Mouse (Mus musculus): ENCODE data around the gene Fam107a.

DNA sequence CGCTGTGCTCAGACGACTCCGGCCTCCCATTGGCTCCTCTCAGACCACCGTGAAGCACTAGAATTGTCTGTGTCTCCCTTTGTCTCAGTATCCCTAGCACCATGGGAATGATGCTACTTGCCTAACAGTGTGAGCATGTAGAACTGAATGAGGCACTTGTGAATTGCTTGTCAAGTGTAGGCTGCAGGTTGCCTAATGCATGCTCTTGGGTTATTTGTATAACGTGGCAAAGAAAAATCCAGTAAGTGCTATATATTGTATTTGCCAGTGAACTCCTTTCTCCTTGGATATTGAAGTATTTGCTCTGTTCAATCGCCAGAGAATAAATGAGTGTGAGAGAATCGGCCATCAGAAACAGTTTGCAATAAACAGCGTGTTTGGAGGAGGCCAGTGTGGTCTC lies 70.9 kb downstream of the Fam107a start:
- TF ChIP-seq MAFK (IDR thresholded peaks at IDR 0.05; ENCODE audit: borderline replicate concordance, low read depth, low read length) = no peak
- no peak for TF ChIP-seq ETS1 (IDR thresholded peaks at IDR 0.05; ENCODE audit: low read depth, low read length)
- no peak for TF ChIP-seq UBTF (IDR thresholded peaks at IDR 0.05; ENCODE audit: borderline replicate concordance, insufficient read depth, low read depth, low read length)
- TF ChIP-seq USF2 (IDR thresholded peaks at IDR 0.05; ENCODE audit: borderline replicate concordance in 1 of 2, insufficient read depth in 1 of 2, low read depth in 1 of 2, low read length in 2 of 2) = no peak
- TF ChIP-seq JUND (IDR thresholded peaks at IDR 0.05; ENCODE audit: low read depth, low read length) = no peak
- TF ChIP-seq POLR2A (IDR thresholded peaks at IDR 0.05; ENCODE audit: control insufficient read depth in 1 of 2, insufficient read depth in 1 of 2, low read depth in 1 of 2, low read length in 2 of 2, poor library complexity in 1 of 2) = no peak
- TF ChIP-seq EP300 (IDR thresholded peaks at IDR 0.05; ENCODE audit: low read depth in 1 of 2, low read length in 2 of 2) = no peak
- no peak for TF ChIP-seq CHD2 (IDR thresholded peaks at IDR 0.05; ENCODE audit: low read length)
- TF ChIP-seq CTCF (IDR thresholded peaks at IDR 0.05 in 2 of 3, conservative IDR thresholded peaks at IDR 0.05 in 1 of 3; ENCODE audit: control insufficient read depth in 1 of 3, insufficient read depth in 1 of 3, low read depth in 2 of 3, low read length in 3 of 3, poor library complexity in 1 of 3, severe bottlenecking in 1 of 3) = no peak
- no peak for TF ChIP-seq POLR2AphosphoS5 (IDR thresholded peaks at IDR 0.05; ENCODE audit: borderline replicate concordance, low read depth, low read length)
- TF ChIP-seq NRF1 (IDR thresholded peaks at IDR 0.05; ENCODE audit: insufficient read depth, low read depth, low read length, poor library complexity, severe bottlenecking) = no peak
- no peak for TF ChIP-seq GATA1 (IDR thresholded peaks at IDR 0.05; ENCODE audit: low read depth, low read length)
- no peak for TF ChIP-seq CHD1 (IDR thresholded peaks at IDR 0.05; ENCODE audit: low read depth, low read length)

Data from MEL (cell line).